Mouse (Mus musculus) naive thymus-derived CD4-positive, alpha-beta T cell, adult 2 months (primary cell): ENCODE results near the gene Grb2.

ENCODE experiments used
- DNase-seq: peaks from one replicate; pipeline ENCODE4 v3.0.0-alpha.2; 2011; ENCODE audit warnings: low read depth

The Grb2 gene

DNA sequence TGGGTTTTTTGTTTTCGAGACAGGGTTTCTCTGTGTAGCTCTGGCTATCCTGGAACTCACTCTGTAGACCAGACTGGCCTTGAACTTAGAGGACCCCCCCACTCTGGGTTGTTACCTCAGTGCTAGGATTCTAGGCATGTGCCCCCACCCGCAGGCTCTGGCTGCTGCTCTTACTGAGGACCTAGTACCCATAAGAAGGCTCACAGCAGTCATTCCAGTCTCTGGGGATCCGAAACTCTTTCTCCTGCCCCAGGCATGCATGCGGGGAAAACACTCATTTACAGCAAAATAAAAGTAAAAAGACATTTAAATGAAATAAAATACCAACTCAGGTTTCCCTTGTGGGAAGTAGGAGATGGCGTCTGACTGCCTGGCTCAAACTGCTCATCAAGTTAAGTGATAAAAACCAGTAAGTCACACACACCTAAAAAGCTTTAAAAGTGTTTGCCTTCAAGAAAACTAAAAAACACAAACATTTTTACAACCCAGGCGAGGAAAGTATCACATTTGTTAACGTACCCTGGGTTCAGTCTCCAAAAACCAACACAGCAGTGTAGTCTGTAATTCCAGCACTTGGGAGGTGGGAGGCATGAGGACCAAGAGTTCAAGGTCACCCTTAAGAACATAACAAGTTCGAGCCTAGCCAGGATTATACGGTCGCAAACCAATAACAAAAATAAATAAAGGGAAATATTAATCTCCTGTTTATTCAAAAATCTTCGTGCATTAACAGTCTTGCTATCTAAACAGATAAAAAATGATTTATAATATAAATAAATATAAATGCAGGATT is 81.4 kb downstream of the Grb2 start:
- DNase-seq = no peak

DNA sequence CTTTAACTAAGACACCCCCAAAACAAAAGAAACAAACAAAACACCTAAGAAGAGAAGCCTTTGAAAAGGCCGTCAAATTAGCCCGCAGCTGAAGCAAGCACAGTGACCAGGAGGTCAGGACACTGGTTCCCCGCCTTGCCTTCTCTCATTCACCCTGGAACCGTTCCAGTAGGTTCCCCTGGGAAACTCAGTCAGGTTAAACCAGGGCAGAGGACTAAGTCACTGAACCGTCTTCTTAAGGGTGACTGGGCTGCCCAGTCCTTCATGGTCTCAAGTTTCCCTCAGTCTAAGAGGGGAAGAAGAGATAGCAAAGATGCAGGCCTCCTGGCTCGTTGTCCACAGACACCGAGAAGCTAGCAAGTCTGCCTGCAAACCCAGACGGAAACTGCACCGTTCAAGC is 82.5 kb downstream of the Grb2 start:
- no peak for DNase-seq

DNA sequence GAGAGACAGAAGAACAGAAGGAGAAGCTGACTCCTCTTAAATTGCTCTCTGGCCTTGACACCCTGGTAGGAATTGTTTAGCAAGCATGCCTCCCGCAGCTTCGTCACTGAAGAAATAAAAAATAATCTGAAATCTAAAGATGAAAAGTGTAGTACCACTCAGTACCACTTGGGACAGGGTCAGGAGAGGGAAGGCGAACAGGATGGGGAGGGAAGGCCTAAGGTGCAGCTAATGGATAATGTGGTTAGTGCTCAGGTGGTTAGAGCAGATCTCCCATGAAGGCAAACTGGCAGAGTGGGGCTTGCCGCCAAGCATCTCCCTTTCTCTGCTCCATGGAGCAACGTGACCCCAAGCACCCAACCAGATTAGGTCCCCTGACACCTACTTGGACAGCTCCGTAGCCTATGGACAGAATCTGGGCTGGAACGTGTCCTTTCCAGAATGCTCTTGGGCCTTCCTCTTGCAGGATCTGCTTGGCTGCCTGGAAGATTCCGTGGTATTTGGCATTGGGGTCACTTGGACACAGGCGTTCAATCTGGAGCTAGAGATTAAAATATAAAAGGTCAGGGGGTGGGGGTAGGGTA is 84.8 kb downstream of the Grb2 start:
- peak; percentile 53 for DNase-seq

DNA sequence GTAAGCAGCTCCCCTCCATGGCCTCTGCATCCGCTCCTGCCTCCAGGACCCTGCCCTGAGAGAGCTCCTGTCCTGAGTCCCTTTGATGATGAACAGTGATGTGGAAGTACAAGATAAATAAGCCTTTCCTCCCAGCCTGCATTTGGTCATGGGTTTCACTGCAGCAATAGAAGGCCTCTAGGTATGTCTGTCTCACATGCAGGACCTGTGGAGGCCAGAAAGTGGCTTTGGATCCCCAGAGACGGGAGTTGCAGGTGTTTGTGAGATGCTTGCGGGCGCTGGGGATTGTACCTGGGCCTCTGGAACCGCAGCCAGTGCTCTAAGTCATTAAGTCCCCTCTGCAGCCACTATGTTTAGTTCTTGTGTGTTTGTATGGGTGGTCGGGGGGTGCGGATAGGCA is 88.4 kb downstream of the Grb2 start:
- DNase-seq = no peak

DNA sequence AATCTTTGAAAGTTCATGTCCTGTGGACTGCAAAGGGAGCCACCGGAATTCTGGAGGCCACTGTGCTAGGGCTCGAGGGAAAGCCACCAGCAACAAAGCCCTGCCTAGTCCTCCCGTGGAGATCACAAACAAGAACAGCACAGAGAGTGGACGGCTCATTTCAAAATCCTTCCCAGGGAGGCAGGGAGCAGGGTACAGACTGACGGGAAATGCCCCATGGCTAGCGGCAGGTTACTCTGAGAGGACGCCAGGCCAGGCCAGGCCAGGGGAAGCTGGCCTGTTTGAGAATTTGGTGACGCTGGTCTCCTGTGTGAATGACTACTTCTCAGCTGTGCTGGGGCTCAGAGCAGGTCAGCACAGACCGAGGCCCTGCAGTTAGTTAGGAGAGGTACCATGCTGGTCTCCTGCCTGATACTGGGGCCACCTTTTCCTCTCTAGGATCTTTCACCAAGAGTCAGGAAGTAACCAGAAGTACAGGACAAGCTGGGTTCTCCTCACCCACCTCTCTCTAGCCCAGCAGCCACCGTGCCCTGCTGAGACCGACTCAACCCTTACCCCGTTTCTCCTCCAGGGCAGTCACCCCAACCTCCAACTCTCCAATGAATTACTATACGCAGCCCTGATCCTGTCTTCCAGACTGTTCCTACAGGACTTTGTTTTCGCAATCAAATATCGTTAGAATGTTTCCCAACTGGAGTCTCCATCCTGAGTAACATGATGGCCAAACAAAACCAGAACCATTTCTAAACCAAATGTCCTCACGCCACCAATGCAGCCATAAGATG is 89.5 kb downstream of the Grb2 start:
- no peak for DNase-seq

DNA sequence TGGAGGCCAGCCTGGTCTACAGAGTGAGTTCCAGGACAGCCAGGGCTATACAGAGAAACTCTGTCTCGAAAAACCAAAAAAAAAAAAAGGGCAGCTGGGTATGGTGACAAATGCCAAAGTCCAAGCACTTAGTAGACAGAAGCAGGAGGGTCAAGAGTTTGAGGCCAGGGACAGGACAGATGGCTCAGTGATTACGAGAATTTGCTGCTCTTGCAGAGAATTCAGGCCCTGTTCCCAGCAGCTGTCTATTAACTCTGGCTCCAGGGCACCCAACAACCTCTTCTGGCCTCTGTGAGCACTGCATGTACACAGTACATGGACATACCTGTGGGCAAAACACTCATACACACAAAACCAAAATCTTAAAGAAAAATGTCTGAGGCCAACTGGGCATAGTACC is 90.4 kb downstream of the Grb2 start:
- no peak for DNase-seq

DNA sequence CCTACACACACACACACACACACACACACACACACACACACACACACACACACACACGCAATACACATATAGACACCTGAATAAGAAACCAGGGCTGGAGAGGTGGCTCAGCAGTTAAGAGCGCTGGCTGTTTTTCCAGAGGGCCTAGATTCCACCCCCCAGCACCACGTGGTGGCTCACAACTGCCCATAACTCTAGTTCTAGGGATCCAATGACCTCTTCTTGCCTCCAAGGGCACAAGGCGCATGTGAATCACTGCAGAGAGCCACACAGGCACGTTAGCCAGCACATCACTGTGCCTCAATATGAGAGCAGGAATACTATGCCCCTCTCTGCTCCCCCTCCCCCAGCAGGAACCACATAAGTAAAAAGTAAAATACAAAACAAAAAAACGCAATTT is 91.5 kb downstream of the Grb2 start:
- no peak for DNase-seq

DNA sequence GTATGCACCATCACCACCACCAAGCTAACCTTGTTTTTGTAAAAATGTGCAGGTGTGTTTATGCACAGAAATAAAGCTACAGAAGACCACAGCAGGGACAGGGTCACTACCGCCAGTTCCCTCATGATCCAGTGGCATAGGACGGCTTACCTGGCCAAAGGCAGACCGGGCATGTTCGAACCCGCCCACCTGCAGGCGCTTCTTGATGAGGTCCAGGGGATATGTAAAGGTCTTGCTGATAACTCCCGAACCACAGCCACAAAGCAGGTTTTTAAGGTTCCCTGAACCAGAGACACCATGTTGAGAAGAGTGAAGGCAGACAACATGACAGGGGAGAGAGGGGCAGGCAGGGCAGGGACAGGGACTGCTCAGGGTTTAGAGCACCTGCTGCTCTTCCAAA is 92.0 kb downstream of the Grb2 start:
- no peak for DNase-seq

DNA sequence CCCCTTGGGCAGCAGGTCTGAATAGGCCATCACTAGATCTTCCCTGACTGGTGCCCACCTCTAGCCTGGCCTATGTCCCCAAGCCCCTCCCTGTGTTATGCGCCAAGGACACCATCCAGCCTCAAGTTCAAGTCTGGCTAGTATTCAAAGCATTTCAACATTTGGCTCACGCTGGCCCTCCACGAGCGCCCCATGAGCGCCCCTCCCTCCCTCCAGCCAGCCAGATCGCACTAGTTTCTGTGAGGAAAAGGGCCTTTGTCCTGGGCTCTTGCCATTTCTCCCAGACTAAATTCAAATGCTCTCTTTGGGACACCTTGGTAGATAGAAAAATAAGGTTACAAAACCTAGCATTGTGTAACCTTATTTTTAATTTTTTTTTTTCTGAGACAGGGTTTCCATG is 92.5 kb downstream of the Grb2 start:
- no peak for DNase-seq

DNA sequence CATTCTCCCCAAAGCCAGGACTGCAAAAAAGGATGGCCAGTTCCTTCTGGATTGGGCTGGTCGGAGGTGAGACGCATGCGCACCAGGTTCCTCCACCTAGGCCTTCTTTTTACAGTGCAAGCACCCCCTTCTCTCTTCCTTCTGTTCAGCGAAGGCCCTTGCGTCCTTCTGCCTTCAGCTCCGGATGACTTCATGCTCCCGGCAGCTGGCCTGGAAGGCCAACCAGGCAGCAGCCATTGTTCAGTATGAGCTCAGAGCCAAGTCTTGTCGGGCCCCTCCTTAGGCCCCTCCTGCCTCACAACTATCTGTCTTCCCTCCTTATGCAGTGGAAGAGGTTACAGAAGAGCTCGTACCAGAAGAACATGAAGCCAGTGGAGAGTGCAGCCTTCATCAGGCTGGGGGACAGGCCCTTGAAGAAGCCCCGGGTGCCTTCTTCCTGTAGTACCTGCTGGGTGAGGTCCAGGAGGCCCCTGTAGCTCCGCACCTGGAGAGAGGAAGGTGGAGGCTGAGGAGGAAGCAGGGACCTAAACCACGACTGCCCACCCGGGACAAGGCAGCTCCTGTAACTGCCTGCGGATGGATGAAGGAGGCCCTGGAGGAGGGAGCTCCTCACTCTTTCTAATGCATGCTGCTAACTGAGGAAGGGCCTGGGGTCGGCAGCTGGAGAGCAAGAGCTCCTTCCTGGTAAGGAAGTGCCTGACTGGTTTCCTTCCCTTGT is 93.1 kb downstream of the Grb2 start:
- no peak for DNase-seq

DNA sequence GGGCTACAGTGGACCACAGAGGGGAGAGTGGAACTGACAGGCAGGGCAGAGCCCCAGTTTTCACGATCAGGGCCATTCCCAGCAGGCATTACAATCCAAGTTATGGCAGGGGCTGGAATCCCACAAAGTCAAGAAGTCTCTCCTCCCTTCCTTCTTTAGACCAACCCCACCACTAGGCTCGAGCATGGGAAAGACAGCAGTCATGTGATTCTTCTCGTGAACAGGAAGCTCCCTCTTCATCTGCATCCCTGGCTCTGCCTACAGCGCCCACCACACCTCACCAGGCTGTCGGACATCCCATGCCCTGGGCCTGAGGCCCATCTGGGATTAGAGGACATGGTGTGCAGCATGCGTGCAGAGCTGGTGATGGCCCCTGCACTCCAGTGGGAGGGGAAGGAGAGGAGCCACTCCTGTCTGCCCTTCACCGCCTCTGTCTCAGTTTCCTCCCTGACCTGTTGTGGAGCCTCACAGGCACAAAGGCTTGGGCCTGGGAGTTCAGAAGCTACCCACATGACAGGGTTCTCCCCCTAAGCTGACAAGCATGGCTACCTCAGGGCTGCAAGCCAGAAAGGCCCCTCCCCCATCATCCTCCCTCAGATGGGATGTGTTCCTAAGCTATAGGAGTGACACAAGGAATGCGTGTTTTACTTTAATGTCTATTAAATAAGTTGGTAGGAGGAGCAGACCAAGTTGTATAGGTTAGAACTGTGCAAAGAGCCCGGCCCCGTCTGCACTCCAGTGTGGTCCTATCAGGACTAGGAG is 93.9 kb downstream of the Grb2 start:
- no peak for DNase-seq

DNA sequence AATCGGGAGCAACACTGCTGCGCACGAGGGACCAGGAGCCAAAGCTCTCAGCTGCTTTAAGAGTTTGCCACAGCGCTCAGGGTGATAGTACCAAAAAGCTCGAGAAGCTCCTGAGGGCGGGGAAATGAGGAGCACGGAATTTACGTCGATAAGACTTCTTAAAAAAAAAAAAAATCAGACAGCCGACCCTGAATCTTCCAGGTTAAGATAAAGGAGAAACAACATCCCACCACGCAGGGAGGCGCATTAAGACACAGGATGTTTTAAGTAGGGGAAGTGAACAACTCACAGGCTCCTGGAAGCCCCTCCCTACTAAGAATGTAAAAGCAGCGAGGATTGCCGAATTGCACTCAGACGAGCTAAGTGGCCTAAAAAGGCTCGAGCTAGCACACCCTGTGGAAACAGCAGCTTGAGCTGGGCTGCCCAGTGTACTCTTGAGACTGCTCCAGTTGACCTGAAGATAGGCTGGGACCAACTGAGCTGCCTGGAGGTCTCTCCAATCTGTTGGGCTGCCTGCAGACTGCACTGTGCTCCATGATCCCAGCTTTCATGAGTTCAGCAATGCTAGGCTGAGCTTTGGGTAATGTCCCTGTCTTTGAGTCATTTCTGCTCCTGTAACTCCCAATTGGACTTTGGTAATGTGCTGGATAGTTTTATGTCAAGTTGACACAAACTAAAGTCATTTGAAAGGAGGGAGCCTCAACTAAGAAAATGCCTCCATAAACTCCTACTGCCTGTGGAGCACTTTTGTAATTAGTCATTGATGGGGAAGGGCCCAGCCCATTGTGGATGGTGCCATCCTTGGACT is 95.1 kb downstream of the Grb2 start:
- DNase-seq = no peak

DNA sequence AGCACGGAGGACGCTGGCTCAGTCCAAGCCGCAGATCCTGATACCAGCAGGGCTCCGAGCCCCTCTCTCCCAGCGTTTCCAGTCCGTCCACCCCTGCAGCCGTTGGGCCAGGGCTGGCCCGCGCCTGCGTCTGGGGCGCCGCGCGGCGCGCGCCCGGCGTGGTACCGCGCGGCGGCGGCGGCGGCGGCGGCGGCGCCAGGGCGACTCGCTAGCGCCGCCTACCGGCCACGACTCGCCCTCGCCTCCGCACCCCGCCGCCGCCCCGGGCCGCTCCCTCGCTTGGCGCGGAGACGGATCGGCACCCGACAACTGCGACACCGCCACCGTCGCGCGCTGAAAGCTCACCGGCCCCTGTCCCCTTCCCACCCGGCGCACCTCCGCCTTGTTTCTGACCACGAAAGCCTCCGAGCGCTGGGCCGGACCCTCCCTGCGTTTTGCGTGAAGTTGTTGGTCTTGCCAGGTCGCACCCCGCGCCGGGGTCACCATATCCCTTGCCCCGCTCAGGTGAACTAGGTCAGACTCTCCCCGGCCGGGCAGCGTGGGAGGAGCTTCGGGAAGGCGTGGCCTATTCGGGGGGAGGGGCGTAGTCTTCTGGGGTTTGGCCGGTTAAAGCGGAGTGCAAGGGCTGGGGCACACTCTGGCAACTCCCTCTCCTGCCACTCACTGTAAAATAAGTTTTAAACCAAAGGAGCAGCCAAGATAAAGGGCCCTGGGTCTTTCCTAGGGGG is 95.8 kb downstream of the Grb2 start, which contains the start of gene Mif4gd:
Mif4gd (minus strand) TSS at position 560 of the 728 bp plus-strand sequence.
- DNase-seq = peak; percentile 95

DNA sequence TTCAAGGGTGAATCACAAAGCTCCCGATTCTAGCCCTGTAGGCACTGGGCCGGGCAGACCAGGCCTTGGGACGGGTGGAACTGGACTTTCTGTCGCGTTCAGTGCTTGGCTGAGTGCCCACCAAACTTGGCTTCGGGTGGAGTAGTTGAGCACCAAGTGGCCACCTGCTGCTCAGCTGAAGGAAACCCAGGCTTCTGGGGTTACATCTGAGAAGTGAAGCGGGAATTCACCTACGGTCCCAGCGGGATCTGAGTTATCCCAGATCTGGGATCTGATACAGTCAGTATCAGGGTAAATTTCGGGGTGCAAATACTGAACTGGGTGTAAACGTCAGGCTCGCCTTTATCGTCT is 96.4 kb downstream of the Grb2 start:
- DNase-seq = no peak

DNA sequence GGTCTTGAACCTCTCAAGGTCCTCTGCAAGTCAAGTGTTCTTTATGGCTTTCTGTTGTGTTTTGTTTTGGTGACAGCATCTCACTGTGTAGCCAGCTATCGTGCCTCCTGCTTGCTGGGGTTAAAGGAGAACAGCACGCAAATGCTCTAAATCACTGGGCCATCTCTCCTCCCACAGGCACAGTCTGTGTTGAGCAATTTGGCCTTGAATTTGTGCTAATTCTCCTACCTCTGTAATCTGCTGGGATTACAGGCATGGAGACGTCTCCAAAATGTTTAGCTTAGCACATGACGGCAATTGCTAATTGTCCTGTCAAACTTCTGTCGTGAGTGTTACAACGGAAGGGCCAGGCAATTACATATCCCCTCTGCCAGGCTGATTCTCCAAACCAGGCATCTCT is 97.2 kb downstream of the Grb2 start:
- DNase-seq = no peak

DNA sequence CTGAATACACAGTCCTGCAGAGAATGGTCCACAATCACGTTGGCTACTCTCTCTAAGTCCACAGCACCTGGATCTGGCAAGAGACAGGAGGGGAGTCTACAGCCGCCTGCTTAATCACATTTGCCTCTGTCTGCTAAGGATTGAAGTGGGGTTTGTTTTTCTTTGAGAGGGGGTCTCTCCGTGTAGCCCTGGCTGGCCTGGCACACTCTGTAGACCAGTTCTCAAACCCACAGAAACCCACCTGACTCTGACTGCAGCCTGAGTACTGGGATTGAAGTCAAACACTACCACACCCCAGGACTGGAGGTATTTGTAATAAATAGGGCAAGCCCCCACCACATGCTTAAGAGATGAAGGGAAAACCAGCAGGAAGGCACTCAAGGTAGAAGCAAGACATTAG is 98.8 kb downstream of the Grb2 start:
- DNase-seq = no peak

DNA sequence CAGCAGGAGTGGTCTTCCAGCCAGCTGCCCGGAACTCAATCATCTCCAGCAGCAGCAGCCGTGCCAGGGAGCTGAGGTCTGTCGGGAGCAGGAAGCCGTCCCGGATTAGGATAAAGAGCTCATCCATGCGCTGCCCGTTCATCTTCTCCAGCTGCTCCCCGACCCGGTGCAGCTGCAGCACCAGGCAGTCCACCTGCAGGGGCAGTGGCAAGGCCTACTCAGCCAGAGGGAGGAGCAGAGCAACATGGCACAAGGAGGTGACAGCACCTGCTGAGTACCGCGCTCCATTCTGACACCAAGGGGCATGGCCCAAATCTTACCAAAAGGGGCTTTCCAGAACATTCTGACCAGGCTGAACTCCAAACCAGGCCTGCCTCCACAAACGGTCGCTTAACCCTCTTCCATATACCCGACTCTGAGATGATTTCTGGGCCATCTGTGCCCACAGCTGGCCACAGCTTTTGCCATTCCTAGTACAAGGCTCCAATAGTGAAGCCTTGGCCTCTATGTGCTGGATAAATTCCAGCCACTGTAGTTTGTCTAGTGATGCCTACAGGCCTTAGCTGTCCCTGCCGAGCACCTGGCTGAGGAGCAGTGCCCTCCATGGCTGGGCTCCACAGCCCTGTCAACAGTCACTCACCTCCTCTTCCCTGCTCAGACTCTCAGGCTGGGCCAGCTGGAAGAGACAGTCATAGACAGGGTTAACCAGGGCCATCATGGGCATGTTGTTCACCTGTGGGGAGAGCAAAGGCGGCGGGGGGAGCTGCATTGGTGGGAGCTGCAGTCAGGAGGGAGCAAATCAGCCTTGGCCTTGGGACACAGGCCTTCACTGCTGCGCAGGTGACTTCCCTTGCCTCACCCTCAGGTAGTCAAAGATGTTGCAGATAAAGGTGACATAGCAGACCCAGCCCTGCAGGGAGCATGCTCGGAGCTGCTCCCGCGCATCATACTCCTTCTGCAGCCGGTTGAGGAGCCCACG is 99.7 kb downstream of the Grb2 start:
- DNase-seq = no peak

DNA sequence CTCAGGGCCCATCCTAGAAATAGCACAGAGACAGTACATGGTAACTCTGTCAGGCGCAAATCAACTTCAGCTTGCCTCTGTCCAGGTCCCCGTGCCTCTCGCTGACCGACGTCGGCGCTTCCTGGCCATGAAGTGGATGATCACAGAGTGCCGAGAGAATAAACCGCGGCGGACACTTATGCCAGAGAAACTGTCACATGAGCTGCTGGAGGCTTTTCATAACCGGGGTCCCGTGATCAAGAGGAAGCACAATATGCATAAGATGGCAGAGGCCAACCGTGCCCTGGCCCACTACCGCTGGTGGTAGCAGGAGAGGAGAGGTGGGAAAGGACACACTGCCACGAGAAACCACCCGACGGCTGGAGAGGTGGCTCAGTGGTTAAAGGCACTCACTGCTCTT is 101.7 kb downstream of the Grb2 start:
- DNase-seq = no peak

DNA sequence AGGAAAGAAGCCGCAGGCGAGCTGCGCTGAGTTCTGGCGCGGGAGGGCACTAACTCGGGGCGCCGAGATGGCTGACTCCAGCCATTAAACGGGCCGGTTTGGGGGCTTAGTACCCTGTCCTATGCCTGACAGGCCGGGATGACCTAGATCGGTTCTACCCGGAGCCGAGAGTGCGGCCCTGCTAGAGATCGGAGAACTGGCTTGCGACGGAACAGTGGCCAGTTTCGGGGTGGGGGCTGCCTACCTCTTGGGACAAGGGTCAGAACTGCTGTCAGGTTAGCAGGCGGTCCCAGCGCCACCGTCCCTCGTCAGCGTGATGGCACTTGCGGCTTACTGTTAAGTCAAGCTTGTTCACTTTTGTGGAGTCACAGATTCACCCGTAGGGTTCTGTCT is 104.1 kb downstream of the Grb2 start:
- no peak for DNase-seq
